Mouse (Mus musculus) neural tube, embryonic 14.5 days (tissue): ENCODE measurements around the gene Aifm3. TPM values are rescaled to one million over a fixed set of nuclear protein-coding genes. Genes with fewer than 3 reads are reported as not detected.

Source experiments
- ATAC-seq: fragments of 200-750 bp; cut with Nextera tagmentation; 2 replicates; pipeline ENCODE4 v1.8.0; 2017; ENCODE audit warnings: low read depth, mild to moderate bottlenecking, moderate TSS enrichment, moderate library complexity
- H3K27ac ChIP-seq: fragments of 300-500 bp; sonication (generic); 2 replicates; pipeline ENCODE4 v1.5.1; 2014; ENCODE audit warnings: low read depth, mild to moderate bottlenecking, control low read depth, low read length, moderate library complexity, mixed read lengths
- H3K27me3 ChIP-seq: fragments of 300-500 bp; sonication (generic); 2 replicates; pipeline ENCODE4 v1.6.1; 2014; ENCODE audit warnings: low read length; ENCODE audit not compliant: control insufficient read depth, insufficient read depth
- H3K36me3 ChIP-seq: fragments of 300-500 bp; sonication (generic); 2 replicates; pipeline ENCODE4 v1.6.1; 2014; ENCODE audit warnings: low read length, mixed read lengths; ENCODE audit not compliant: control insufficient read depth, insufficient read depth
- H3K4me1 ChIP-seq: fragments of 300-500 bp; sonication (generic); 2 replicates; pipeline ENCODE4 v1.6.1; 2014; ENCODE audit warnings: low read length; ENCODE audit not compliant: control insufficient read depth, insufficient read depth
- H3K4me2 ChIP-seq: fragments of 300-500 bp; sonication (generic); 2 replicates; pipeline ENCODE4 v1.6.1; 2014; ENCODE audit warnings: mild to moderate bottlenecking, low read depth, low read length, control low read depth
- H3K4me3 ChIP-seq: fragments of 300-500 bp; sonication (generic); 2 replicates; pipeline ENCODE4 v1.5.1; 2014; ENCODE audit warnings: low read depth, low read length, control low read depth, mixed read lengths
- H3K9ac ChIP-seq: fragments of 300-500 bp; sonication (generic); replicated peaks from 2 replicates; pipeline ENCODE4 v1.6.1; 2014; ENCODE audit warnings: low read depth, mild to moderate bottlenecking, control low read depth, low read length, mixed read lengths
- H3K9me3 ChIP-seq: fragments of 300-500 bp; sonication (generic); 2 replicates; pipeline ENCODE4 v1.6.1; 2016; ENCODE audit warnings: low read length; ENCODE audit not compliant: control insufficient read depth
- WGBS: fragments of 180-500 bp; shearing (Covaris S2); extraction: QIAGEN DNeasy Blood & Tissue Kit; methylation state at CpG from one replicate; pipeline ENCODE4 v1.1.7; 2014; 5-methylcytosine and 5-hydroxymethylcytosine counted together
- polyA plus RNA-seq: library from polyadenylated mRNA; unstranded; fragments of >200 nt; fragmentation: Nextera tagmentation; extraction: Ambion mirVana; gene quantifications from 2 replicates; pipeline ENCODE4 v1.2.1, GENCODE M21; 2014

The Aifm3 gene
- polyA plus RNA-seq, 1 experiment from 2014 or later, result 3.4 TPM

DNA sequence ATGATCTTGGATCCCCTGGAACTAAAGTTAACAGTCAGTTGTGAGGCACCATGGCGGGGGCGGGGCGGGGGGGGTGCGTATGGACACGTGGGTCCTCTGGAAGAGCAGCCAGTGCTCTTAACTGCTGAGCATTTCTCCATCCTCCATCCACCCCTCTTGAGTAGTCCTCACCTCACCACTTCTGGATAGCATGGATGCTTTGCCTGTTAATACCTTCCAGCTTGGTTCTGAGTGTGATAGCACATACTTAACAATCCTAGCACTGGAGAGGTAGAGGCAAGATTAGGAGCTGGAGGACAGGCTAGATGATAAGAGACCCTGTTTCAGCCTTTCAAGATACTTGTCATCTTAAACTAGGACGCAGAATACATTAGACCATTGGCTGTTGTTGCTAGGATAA lies 16.9 kb upstream of the Aifm3 start:
- H3K36me3 ChIP-seq, result peaks cover 11% of the 10 kb centered on the region; the same call in 1 of the 2 replicates
- no peak overlapping the region for H3K4me2 ChIP-seq
- no peak overlapping the region for H3K4me3 ChIP-seq
- H3K27me3 ChIP-seq, result no peaks in the 10 kb centered on the region
- no peaks in the 10 kb centered on the region for H3K4me1 ChIP-seq
- 86% methylated on average over 6 of the region's 6 CpGs for WGBS
- H3K27ac ChIP-seq, result no peak overlapping the region
- H3K9ac ChIP-seq, result no peak overlapping the region
- ATAC-seq, result no peak
- no peaks in the 10 kb centered on the region for H3K9me3 ChIP-seq

DNA sequence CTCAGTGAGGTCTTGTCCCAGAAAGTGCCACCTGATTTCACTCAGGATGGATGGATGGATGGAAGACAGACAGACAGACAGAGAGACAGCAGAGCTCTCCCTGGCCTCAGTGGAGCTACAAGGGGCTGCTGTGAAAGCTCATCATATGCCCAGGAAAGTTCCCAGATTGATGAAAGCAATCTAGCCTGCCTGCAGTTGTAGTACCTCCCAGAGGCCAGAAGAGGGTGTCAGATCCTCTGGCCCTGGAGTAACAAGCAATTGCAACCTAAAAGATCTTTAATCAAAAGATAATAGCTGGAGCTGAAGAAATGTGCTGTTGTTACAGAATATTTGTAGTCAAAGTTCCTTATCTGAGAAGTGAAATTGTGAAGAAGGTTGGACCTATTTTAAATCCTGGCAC lies 15.3 kb upstream of the Aifm3 start:
- H3K36me3 ChIP-seq, result peaks cover 8% of the 10 kb centered on the region; the same call in 1 of the 2 replicates
- H3K27me3 ChIP-seq, result no peaks in the 10 kb centered on the region
- no peak for ATAC-seq
- no peak overlapping the region for H3K9ac ChIP-seq
- H3K9me3 ChIP-seq, result no peaks in the 10 kb centered on the region
- H3K4me3 ChIP-seq, result no peak overlapping the region
- no peak overlapping the region for H3K4me2 ChIP-seq
- H3K27ac ChIP-seq, result no peak overlapping the region
- no peaks in the 10 kb centered on the region for H3K4me1 ChIP-seq

DNA sequence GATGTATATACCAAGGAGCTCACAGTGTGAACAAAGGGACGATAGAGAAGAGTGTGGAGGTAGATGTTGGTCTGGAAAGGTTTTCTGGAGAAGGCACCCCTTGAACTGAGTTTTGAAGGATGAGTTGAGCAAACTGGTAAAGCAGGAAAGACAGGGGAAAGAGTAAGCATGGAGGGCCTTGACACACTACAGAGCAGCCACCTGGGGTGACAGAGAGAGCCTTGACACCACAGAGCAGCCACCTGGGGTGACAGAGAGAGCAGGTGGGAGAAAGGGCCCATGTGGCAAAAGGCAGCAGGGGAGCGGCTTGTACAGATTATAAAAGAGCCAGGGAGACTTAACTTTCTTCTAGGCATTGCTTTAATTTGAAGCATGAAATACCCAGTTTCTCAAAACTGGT lies 14.7 kb upstream of the Aifm3 start:
- no peak for ATAC-seq
- Histone ChIP-seq H3K4me2 (no peak overlapping the region), H3K9me3 (no peaks in the 10 kb centered on the region), H3K9ac (no peak overlapping the region), H3K4me3 (no peak overlapping the region), H3K36me3 (peaks cover 6% of the 10 kb centered on the region; the same call in 1 of the 2 replicates), H3K27ac (no peak overlapping the region), H3K27me3 (no peaks in the 10 kb centered on the region), H3K4me1 (no peaks in the 10 kb centered on the region)
- 88% methylated on average over 2 of the region's 2 CpGs for WGBS

DNA sequence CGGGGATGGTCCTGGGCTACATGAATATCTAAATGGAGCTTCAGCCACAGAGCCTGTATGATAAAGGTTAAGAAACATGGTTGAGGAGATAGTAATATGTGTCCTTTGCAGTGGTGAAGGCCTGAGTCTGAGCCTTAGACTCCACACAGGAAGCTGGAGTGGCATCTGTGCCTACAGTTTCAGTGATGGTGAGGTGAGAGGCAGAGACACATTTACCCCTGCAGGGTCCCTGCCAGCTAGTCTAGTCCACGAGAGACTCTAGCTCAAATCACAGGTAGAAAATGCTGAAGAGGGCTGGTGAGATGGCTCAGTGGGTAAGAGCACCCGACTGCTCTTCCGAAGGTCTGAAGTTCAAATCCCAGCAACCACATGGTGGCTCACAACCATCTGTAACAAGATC lies 14.1 kb upstream of the Aifm3 start:
- Histone ChIP-seq H3K27ac (no peak overlapping the region), H3K36me3 (peaks cover 3% of the 10 kb centered on the region; the same call in 1 of the 2 replicates), H3K9ac (no peak overlapping the region), H3K4me3 (no peak overlapping the region), H3K27me3 (no peaks in the 10 kb centered on the region), H3K9me3 (no peaks in the 10 kb centered on the region), H3K4me1 (no peaks in the 10 kb centered on the region), H3K4me2 (no peak overlapping the region)
- 96% methylated on average over 4 of the region's 4 CpGs for WGBS
- no peak for ATAC-seq

DNA sequence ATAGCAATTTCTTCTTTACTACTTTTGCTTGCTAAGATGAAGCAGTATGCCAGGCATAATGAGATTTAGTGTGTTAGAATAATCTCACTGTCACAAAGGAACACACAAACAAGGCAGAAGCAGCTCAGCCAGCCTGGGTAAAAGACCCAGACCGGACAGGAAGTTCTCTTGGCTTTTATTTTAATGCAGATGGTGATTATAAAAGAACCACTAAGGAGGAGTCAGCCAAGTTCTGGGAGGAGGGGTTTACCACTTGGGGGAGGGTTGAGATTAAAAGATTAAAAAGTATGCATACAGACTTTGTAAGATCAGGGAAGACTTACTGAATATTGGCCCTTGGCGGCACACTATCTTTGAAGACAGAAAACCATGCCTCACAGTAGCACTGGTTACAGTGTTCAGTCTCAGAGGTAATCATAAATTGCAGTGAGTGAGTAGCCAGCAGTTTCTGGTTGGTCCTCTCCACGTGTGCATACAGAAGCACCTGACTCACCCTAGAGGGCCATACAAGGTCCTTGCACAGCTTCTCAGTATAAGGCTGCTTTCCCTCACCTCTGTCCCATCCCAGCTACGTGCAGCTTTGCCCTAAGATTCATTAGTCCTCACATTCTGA lies 11.0 kb upstream of the Aifm3 start:
- Histone ChIP-seq H3K36me3 (no peaks in the 10 kb centered on the region; the same call in 1 of the 2 replicates), H3K9ac (no peak overlapping the region), H3K4me1 (no peaks in the 10 kb centered on the region), H3K4me3 (no peak overlapping the region), H3K27ac (no peak overlapping the region), H3K27me3 (no peaks in the 10 kb centered on the region), H3K9me3 (no peaks in the 10 kb centered on the region), H3K4me2 (no peak overlapping the region)
- no peak for ATAC-seq
- WGBS, result 81% methylated on average over 4 of the region's 4 CpGs

DNA sequence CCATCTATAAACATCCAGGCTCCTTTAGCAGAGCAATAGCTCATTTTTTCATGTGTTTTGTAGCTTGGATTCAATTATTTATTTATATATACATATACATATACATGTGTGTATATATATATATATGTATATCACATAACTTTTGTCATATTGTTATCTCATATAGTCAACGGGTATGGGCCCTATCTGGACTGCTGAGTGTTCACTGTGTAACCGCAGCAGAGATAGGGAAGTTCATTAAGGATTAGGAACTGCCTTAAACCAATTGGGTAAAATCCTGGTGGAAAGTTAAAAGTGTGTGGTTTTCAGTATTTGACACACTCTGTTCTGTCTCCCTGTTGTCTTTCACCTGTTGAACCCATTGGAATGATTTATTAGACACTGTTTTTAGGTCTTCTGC lies 7.9 kb upstream of the Aifm3 start:
- Histone ChIP-seq H3K9me3 (no peaks in the 10 kb centered on the region), H3K36me3 (peaks cover 21% of the 10 kb centered on the region), H3K4me1 (no peaks in the 10 kb centered on the region), H3K27ac (no peak overlapping the region), H3K27me3 (no peaks in the 10 kb centered on the region), H3K4me2 (no peak overlapping the region), H3K4me3 (no peak overlapping the region), H3K9ac (no peak overlapping the region)
- ATAC-seq, result no peak
- 94% methylated on average over 2 of the region's 2 CpGs for WGBS

DNA sequence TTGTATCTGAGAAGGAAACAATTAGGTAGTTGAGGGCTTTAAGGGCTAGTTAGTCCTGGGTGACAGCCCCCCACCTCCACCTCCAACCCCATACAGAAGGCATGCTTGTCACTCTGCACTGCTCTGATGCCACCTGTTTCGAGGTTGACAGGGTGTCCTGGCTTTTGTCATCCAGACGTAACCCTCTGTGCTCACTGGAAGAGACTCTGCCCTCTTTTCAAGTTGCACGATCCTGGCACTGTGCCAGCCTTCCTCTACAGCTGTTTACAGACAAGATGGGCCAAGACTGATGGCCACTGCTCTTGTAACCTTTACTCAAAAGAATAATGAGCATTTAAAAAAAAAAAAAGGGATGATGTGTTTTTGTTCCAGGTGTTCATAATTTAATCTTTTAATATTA lies 2.9 kb upstream of the Aifm3 start:
- H3K27ac ChIP-seq, result no peak overlapping the region
- H3K4me1 ChIP-seq, result peaks cover 7% of the 10 kb centered on the region
- no peaks in the 10 kb centered on the region for H3K9me3 ChIP-seq
- H3K4me2 ChIP-seq, result no peak overlapping the region
- H3K27me3 ChIP-seq, result no peaks in the 10 kb centered on the region
- no peak overlapping the region for H3K9ac ChIP-seq
- H3K36me3 ChIP-seq, result peaks cover 21% of the 10 kb centered on the region
- no peak for ATAC-seq
- no peak overlapping the region for H3K4me3 ChIP-seq
- 51% methylated on average over 3 of the region's 3 CpGs for WGBS

DNA sequence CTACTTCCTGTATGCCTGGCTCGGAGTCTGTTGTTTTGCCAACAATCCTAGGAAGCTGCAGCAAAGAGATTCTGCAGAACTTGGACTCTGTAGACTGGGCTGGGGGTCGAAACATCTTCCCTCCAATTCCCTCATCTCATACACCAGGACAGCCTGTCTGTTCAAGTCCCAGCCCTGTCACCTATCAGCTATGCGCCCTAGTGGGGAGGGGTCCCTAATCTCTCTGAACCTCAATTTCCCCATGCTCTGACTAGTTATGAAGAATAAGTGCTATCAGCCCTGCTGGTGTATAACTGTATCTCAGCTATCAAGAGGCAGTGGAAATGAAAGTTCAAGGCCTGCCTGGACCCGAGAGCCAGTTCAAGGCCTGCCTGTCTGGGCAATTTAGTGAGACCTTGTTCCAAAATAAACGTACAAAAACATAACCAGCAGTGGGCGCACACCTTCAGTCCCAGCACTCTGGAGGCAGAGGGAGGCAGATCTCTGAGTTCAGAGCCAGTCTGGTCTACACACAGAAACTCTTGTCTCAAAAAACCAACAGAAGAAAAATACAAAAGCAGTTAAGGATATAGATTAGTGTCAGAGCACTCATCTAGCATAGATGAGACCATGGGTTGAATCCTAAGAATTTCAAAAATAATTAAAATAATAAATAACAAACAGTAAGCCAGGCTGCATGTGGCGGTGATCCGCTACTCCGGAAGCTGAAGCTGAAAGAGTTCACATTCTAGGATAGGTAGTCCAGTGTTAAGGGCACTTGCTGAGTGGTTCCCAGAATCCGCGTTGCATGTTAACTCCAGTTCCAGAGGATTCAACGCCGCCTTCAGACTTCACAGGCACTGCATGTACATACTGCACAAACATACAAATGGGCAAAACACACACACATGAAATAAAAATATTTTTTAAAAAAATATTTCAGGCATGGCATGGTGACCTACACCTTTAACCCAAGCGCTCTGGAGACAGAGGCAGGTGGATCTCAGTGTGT lies 638 bp upstream of the Aifm3 start:
- Histone ChIP-seq H3K27ac (no peak overlapping the region), H3K4me1 (peaks cover 7% of the 10 kb centered on the region), H3K9me3 (no peaks in the 10 kb centered on the region), H3K27me3 (no peaks in the 10 kb centered on the region), H3K4me2 (peak overlapping the region; percentile 85), H3K4me3 (peak overlapping the region; percentile 37), H3K36me3 (peaks cover 18% of the 10 kb centered on the region), H3K9ac (peak overlapping the region; percentile 39; the same call in 1 of the 2 replicates)
- WGBS, result 47% methylated on average over 14 of the region's 14 CpGs
- ATAC-seq, result 0 out of 2 replicates have a peak, but pooled peaks have one; percentile 26

DNA sequence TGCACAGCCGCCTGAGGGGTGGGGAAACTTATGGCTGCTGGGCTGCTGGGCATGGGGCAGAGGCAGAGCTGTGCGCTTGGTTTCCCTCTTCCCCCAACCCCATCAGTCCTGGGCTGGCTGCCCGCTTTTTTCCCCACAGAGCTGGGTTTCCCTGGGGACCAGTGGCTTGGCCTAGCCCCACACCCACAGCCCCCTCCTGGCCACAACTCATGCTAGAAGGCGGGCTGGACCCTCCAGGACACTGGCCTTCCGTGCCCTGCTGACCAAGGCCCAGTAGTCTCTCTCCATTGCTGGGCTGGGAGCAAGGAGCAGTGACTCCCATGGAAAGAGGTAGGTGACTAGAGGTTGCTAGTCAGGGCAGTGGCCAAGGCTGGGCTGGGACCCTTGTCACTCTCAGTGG lies 1.7 kb downstream of the Aifm3 start:
- Histone ChIP-seq H3K27ac (no peak overlapping the region), H3K36me3 (no peaks in the 10 kb centered on the region), H3K4me3 (no peak overlapping the region), H3K9me3 (no peaks in the 10 kb centered on the region), H3K27me3 (no peaks in the 10 kb centered on the region), H3K9ac (no peak overlapping the region), H3K4me1 (peaks cover 7% of the 10 kb centered on the region), H3K4me2 (no peak overlapping the region)
- WGBS, result 84% methylated on average over 5 of the region's 5 CpGs
- no peak for ATAC-seq
